7 mouse cellular contexts compared by ENCODE assay signal in the genomic region with DNA sequence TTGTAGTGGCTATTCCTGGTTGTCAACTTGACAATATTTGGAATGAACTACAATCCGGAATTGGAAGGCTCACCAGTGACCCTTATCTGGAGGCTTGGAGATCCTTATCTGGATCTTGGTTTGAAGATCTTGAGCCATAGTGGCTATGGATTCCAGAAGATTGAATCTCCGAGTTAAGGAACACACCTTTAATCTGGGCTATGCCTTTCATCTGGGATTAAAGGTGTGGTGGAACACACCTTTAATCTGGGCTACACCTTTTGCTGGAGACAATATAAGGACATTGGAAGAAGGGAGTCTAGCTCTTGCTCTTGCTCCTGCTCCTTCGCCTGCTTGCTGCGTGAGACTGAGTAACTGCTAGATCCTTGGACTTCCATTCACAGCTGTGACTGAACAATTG. TPM values are rescaled to one million over a fixed set of nuclear protein-coding genes. Genes with fewer than 3 reads are reported as not detected.
DNase-seq lines count a peak whose midpoint lies in the region; ATAC-seq lines count a peak whose summit lies in the region.
"Not testable (repeated sequence)": the region's sequence is repeated elsewhere in the genome, so short reads cannot be mapped to it uniquely, and the experiment has no call there.

A gene (plus strand): TSS at position 301 of the 400 bp plus-strand sequence.

- not testable (repeated sequence) for H3K36me3 ChIP-seq in hindbrain, embryonic 12.5 days; liver, embryonic 11.5 days (ENCODE audit: control insufficient read depth, insufficient read depth, low read length); midbrain, embryonic 15.5 days (replicated peaks)

- not testable (repeated sequence) for H3K4me3 ChIP-seq in hindbrain, embryonic 12.5 days; liver, embryonic 11.5 days (ENCODE audit: low read depth, low read length); midbrain, embryonic 15.5 days

- ATAC-seq in erythroblast, adult 5-6 weeks (replicated peaks; ENCODE audit: low FRiP score, poor library complexity, severe bottlenecking); hindbrain, embryonic 12.5 days (ENCODE audit: low FRiP score); liver, embryonic 11.5 days (replicated peaks; ENCODE audit: low FRiP score); midbrain, embryonic 15.5 days (replicated peaks): not testable (repeated sequence)

- H3K9ac ChIP-seq in hindbrain, embryonic 12.5 days; liver, embryonic 11.5 days (ENCODE audit: low read depth, low read length); midbrain, embryonic 15.5 days: not testable (repeated sequence)

- H3K4me1 ChIP-seq in hindbrain, embryonic 12.5 days; liver, embryonic 11.5 days (replicated peaks; ENCODE audit: control insufficient read depth, insufficient read depth, low read length); midbrain, embryonic 15.5 days: not testable (repeated sequence)

- H3K9me3 ChIP-seq in hindbrain, embryonic 12.5 days (replicated peaks); liver, embryonic 11.5 days (ENCODE audit: control insufficient read depth, low read length); midbrain, embryonic 15.5 days: not testable (repeated sequence)

- H3K27ac ChIP-seq in hindbrain, embryonic 12.5 days; liver, embryonic 11.5 days (ENCODE audit: low read depth, low read length); midbrain, embryonic 15.5 days: not testable (repeated sequence)

- H3K4me2 ChIP-seq in hindbrain, embryonic 12.5 days (replicated peaks); liver, embryonic 11.5 days; midbrain, embryonic 15.5 days: not testable (repeated sequence)

- WGBS in hindbrain, embryonic 12.5 days, result no CpG with 5 or more reads among the region's 4 CpGs
- no CpG with 5 or more reads among the region's 4 CpGs for WGBS in liver, embryonic 11.5 days
- WGBS in midbrain, embryonic 15.5 days, result no CpG with 5 or more reads among the region's 4 CpGs

- H3K27me3 ChIP-seq in hindbrain, embryonic 12.5 days; liver, embryonic 11.5 days (replicated peaks; ENCODE audit: control insufficient read depth, insufficient read depth, low read length); midbrain, embryonic 15.5 days (replicated peaks): not testable (repeated sequence)

- not testable (repeated sequence) for DNase-seq in adrenal gland, postnatal 14 days; heart, adult 18-20 months; layer of hippocampus, postnatal 10 days (ENCODE audit: low spot score in 2 of 2); liver, embryonic 11.5 days (ENCODE audit: low spot score)

RNA-seq across cellular contexts. Expression of the gene that starts here (rescaled TPM):
- total RNA-seq in adrenal gland, postnatal 14 days (2021), result 22.5 and 25.9 TPM in 2 replicates
- total RNA-seq in erythroblast, adult 5-6 weeks (2015; ENCODE audit: low replicate concordance), result 93.6 and 141 TPM in 2 replicates
- total RNA-seq in erythroblast, adult 5-6 weeks (2017; ENCODE audit: low replicate concordance), result 90.5 and 92.9 TPM in 2 replicates
- 10 to 100 TPM; 14.2 to 16.0 TPM for total RNA-seq in heart, adult 18-20 months (2021)
- 53.6 and 54.5 TPM in 2 replicates for polyA plus RNA-seq in hindbrain, embryonic 12.5 days (2016; fragmentation: Nextera tagmentation; extraction: Ambion mirVana)
- 10 to 100 TPM; 49.3 to 53.4 TPM for total RNA-seq in layer of hippocampus, postnatal 10 days (2021)
- polyA plus RNA-seq in liver, embryonic 11.5 days (2014; fragmentation: Nextera tagmentation; extraction: Ambion mirVana), result 24.1 and 29.2 TPM in 2 replicates
- polyA plus RNA-seq in midbrain, embryonic 15.5 days (2015; fragmentation: Nextera tagmentation; extraction: Ambion mirVana), result 59.0 and 59.3 TPM in 2 replicates
